Mouse (Mus musculus) heart, embryonic 14.5 days (tissue): ENCODE results near the gene Cmip. TPM values are rescaled to one million over a fixed set of nuclear protein-coding genes. Genes with fewer than 3 reads are reported as not detected.

Experiments used
- ATAC-seq: fragments of 200-750 bp; cut with Nextera tagmentation; 2 replicates; pipeline ENCODE4 v1.8.0; 2017; ENCODE audit warnings: low read depth, moderate TSS enrichment; ENCODE audit not compliant: insufficient number of reproducible peaks, insufficient read depth, low FRiP score
- H3K27ac ChIP-seq, 2 experiments: fragments of 200-500 bp in 1 of 2; fragments of 300-500 bp in 1 of 2; sonication (generic) in 1 of 2; replicated peaks in 1 of 2; 2 replicates each; pipeline ENCODE4 v1.5.1; 2012 to 2014; ENCODE audit warnings: low read depth in 2 of 2, low read length in 2 of 2, control low read depth in 1 of 2, mild to moderate bottlenecking in 1 of 2, mixed read lengths in 1 of 2; ENCODE audit not compliant: control insufficient read depth in 1 of 2, insufficient read depth in 1 of 2
- H3K27me3 ChIP-seq: fragments of 300-500 bp; sonication (generic); 2 replicates; pipeline ENCODE4 v1.6.1; 2014; ENCODE audit warnings: mild to moderate bottlenecking, low read length, control low read depth; ENCODE audit not compliant: control insufficient read depth, insufficient read depth
- H3K36me3 ChIP-seq: fragments of 300-500 bp; sonication (generic); 2 replicates; pipeline ENCODE4 v1.6.1; 2014; ENCODE audit warnings: mild to moderate bottlenecking, control low read depth, low read length, mixed read lengths; ENCODE audit not compliant: control insufficient read depth, insufficient read depth
- H3K4me1 ChIP-seq, 2 experiments: fragments of 200-500 bp in 1 of 2; fragments of 300-500 bp in 1 of 2; sonication (generic) in 1 of 2; 2 replicates each; pipeline ENCODE4 v1.6.1; 2012 to 2014; ENCODE audit warnings: low read length in 2 of 2, control low read depth in 1 of 2, mixed read lengths in 1 of 2; ENCODE audit not compliant: control insufficient read depth in 2 of 2, insufficient read depth in 2 of 2
- H3K4me2 ChIP-seq: fragments of 300-500 bp; sonication (generic); 2 replicates; pipeline ENCODE4 v1.6.1; 2014; ENCODE audit warnings: mild to moderate bottlenecking, low read length
- H3K4me3 ChIP-seq, 2 experiments: fragments of 200-500 bp in 1 of 2; fragments of 300-500 bp in 1 of 2; sonication (generic) in 1 of 2; 2 replicates each; pipeline ENCODE4 v1.5.1; 2012 to 2014; ENCODE audit warnings: low read length in 2 of 2, mild to moderate bottlenecking in 2 of 2, control low read depth in 1 of 2, low read depth in 1 of 2, moderate library complexity in 1 of 2; ENCODE audit not compliant: control insufficient read depth in 1 of 2, insufficient read depth in 1 of 2
- H3K9ac ChIP-seq: fragments of 300-500 bp; sonication (generic); 2 replicates; pipeline ENCODE4 v1.6.1; 2014; ENCODE audit warnings: mild to moderate bottlenecking, low read length
- H3K9me3 ChIP-seq: fragments of 300-500 bp; sonication (generic); 2 replicates; pipeline ENCODE4 v1.6.1; 2016; ENCODE audit warnings: low read length, control low read depth; ENCODE audit not compliant: control insufficient read depth
- WGBS: fragments of 180-500 bp; shearing (Covaris S2); extraction: QIAGEN DNeasy Blood & Tissue Kit; methylation state at CpG from one replicate; pipeline ENCODE4 v1.1.7; 2014; 5-methylcytosine and 5-hydroxymethylcytosine counted together
- polyA plus RNA-seq: library from polyadenylated mRNA; unstranded; fragments of >200 nt; fragmentation: Nextera tagmentation; extraction: Ambion mirVana; gene quantifications from 2 replicates; pipeline ENCODE4 v1.2.1, GENCODE M21; 2014

Cmip gene
- polyA plus RNA-seq, 1 experiment from 2014 or later, result 13.3 TPM

DNA sequence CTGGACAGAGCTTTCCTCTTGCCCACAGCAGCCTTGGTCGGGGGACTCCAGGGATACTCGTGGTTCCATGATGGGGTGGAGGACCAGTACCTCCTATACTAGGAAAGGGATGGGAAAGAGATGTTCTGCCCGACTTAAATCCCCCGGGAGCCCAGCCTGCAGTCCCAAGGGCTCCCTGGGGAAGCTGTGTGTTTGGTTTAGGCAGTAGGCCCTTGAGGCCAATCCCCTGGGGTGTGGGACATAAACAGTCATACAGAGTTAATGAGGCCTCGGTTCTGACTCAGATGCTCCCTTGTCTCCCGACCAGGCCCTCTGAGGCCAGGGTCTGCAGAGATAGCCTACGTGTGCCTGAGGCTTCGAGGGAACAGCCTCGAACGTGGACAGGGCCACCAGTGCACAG is 130.8 kb downstream of the Cmip start:
- no peak overlapping the region for H3K4me2 ChIP-seq
- no peak overlapping the region for H3K4me3 ChIP-seq
- H3K4me1 ChIP-seq, result peaks cover 17 to 18% of the 10 kb centered on the region in 2 experiments
- H3K27ac ChIP-seq, result 0 out of 4 replicates have a peak overlapping the region, but pooled peaks of 1 of the 2 experiments have one; percentile 51
- no peaks in the 10 kb centered on the region for H3K36me3 ChIP-seq
- 0 out of 2 replicates have a peak, but pooled peaks cover 3% of the 10 kb centered on the region for H3K9me3 ChIP-seq
- WGBS, result 61% methylated on average over 10 of the region's 10 CpGs
- ATAC-seq, result no peak
- H3K9ac ChIP-seq, result 0 out of 2 replicates have a peak overlapping the region, but pooled peaks have one; percentile 18
- no peaks in the 10 kb centered on the region for H3K27me3 ChIP-seq

DNA sequence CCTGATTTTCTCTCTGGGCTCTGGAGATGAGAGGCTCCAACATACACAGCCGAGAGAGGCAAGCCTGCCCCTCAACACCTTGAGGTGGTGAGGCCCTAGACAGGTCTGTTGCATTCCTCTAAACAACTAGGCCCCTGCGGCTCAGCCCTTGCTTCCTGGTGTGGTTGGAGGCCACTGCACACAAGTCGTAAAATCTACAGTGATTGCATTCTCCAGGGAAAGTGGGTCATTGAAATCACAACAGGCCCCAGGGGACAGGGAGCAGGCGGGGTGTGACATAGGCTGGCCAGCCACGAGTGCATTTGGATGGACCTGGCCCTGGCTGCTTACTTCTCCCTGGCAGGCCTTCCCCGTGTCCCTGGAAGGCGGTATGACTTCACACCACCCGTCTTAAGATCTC is 131.5 kb downstream of the Cmip start:
- ATAC-seq, result no peak
- Histone ChIP-seq H3K36me3 (no peaks in the 10 kb centered on the region), H3K4me2 (no peak overlapping the region), H3K9me3 (0 out of 2 replicates have a peak, but pooled peaks cover 3% of the 10 kb centered on the region), H3K27ac (peak overlapping the region in 1 of 2 experiments; percentile 51; a peak in 3 of 4 replicates), H3K27me3 (no peaks in the 10 kb centered on the region), H3K9ac (0 out of 2 replicates have a peak overlapping the region, but pooled peaks have one; percentile 18), H3K4me3 (no peak overlapping the region), H3K4me1 (peaks cover 17 to 18% of the 10 kb centered on the region in 2 experiments)
- WGBS, result 47% methylated on average over 8 of the region's 8 CpGs

DNA sequence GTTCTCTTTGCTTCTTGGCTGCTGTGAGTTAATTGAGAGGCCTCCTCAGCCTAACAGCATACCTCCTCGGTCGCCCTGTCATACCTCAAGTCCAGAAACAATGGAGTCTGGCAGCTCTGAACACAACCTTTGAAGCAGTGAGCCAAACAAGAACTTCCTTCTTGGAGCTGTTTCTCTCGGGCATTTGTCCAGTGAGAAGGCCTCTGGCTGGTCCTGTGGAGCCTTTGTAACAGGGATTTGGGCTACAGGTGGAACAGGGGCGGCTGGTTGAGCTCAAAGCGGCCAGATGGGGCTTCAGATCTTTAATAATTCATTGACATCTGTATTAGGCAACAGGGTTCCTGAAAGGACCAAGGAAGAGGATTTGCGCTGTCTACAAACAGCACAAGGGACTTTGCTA is 137.0 kb downstream of the Cmip start:
- Histone ChIP-seq H3K9me3 (no peaks in the 10 kb centered on the region), H3K9ac (no peak overlapping the region), H3K4me1 (no peaks in the 10 kb centered on the region; a peak in 1 of 4 replicates), H3K4me3 (no peak overlapping the region), H3K4me2 (no peak overlapping the region), H3K27me3 (no peaks in the 10 kb centered on the region), H3K36me3 (no peaks in the 10 kb centered on the region), H3K27ac (no peak overlapping the region)
- no peak for ATAC-seq
- WGBS, result 73% methylated on average over 6 of the region's 6 CpGs

DNA sequence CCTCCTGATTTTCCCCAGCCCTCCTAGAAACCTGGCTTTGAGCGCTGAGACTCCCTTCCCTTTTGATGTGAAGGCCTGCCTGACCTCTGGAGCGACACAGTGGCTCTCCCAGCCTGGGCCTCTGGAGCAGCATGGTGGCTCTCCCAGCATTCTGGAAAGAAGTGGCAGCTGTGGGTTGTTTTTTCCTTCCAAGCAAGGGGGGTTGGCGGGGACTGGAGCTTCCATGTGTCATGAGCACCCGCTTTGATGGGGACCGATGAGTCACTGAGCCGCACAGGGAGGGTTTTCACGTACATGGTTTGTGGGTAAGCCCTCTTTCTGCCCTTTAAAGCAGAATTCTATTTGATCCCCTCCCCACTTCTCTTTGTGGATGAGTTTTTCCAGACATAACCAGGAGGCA is 138.2 kb downstream of the Cmip start:
- Histone ChIP-seq H3K4me2 (no peak overlapping the region), H3K9me3 (no peaks in the 10 kb centered on the region), H3K4me1 (no peaks in the 10 kb centered on the region; a peak in 1 of 4 replicates), H3K27me3 (no peaks in the 10 kb centered on the region), H3K36me3 (no peaks in the 10 kb centered on the region), H3K27ac (no peak overlapping the region), H3K9ac (no peak overlapping the region), H3K4me3 (no peak overlapping the region)
- ATAC-seq, result no peak
- WGBS, result 77% methylated on average over 7 of the region's 7 CpGs

DNA sequence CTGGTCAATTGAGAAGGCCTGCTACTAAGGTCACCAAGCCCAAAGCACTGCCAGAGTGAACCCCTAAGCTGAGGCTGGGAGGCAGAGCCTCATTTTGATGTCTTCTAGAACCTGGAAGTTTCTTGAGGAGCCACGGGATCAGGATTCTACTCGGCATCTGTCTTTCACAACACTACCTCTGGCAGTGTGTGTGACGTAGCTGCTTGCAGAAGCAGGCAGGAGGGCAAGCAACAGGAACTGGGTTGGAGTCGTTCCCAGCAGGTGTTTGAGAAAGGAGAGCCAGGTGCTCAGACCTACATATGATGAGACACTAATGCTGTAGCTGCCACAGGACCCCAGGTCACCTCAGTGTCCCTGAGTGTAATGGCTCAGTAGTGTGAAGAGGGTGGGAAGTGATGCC is 140.0 kb downstream of the Cmip start:
- 92% methylated on average over 4 of the region's 4 CpGs for WGBS
- Histone ChIP-seq H3K27ac (no peak overlapping the region), H3K4me3 (no peak overlapping the region), H3K27me3 (no peaks in the 10 kb centered on the region), H3K9me3 (no peaks in the 10 kb centered on the region), H3K4me1 (no peaks in the 10 kb centered on the region; a peak in 1 of 4 replicates), H3K36me3 (no peaks in the 10 kb centered on the region), H3K4me2 (no peak overlapping the region), H3K9ac (no peak overlapping the region)
- no peak for ATAC-seq

DNA sequence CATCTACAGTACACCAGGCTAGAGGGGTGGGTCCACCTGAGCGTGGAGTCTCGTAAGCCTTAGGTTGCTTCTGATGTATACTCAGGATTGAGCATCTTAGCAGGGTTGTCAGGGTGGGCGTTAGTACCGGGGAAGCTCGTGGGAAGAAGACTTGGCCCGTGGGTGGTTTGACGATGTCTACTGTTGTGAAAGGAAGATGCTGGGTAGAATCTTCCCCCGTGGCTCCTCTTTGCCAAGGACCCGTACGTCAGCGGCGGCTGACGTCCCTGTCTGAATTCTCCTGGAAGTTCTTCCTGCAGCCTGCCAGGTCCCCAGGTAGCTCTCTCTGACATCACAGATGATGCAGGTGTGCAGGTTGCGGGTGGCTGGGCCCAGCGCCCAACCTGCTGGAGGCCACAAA is 140.9 kb downstream of the Cmip start:
- 93% methylated on average over 15 of the region's 15 CpGs for WGBS
- no peak overlapping the region for H3K9ac ChIP-seq
- H3K4me2 ChIP-seq, result no peak overlapping the region
- no peak overlapping the region for H3K4me3 ChIP-seq
- H3K9me3 ChIP-seq, result no peaks in the 10 kb centered on the region
- no peaks in the 10 kb centered on the region for H3K36me3 ChIP-seq
- H3K4me1 ChIP-seq, result no peaks in the 10 kb centered on the region; a peak in 1 of 4 replicates
- no peak overlapping the region for H3K27ac ChIP-seq
- ATAC-seq, result no peak
- no peaks in the 10 kb centered on the region for H3K27me3 ChIP-seq

DNA sequence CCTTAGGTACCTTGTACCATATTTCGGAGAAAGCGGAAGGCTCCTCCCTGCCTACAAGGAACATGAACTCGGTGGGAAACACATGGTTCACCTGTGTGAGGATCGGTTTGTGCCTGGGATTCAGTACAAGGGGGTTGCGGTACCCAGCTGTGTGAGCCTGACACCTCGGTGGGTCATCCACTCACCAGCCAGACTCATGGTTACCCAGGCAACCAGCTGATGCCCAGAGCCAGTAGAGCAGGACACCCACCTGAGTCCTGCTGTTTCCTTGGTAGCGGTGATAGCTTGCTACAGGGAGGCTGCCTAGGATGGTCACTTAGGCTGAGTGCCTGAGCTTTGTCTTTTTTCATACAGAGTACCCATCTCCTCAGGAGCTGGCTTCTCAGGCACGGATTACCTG is 142.4 kb downstream of the Cmip start:
- Histone ChIP-seq H3K27ac (no peak overlapping the region), H3K4me3 (no peak overlapping the region), H3K4me2 (no peak overlapping the region), H3K36me3 (no peaks in the 10 kb centered on the region), H3K4me1 (peaks cover 9 to 14% of the 10 kb centered on the region in 2 experiments), H3K9me3 (no peaks in the 10 kb centered on the region), H3K9ac (no peak overlapping the region), H3K27me3 (no peaks in the 10 kb centered on the region)
- WGBS, result 88% methylated on average over 8 of the region's 8 CpGs
- no peak for ATAC-seq

DNA sequence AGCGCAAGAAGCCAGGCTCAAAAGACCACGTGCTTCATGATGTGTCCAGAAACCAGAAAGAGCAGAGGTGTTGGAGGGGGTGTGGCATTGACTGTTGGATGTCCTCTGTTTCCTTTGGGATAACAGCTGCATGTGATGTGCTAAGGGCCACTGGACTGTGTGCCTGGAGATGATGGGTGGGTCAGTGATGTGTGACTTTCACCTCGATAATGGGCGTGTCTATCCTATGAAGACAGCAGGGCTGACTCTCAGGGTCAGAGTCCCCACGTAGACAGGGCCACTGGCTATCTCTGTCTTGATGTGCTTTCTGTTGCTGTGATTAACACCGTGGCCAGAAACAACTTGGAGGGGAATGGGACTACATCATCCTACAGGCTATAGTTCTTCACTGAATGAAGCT is 144.0 kb downstream of the Cmip start:
- H3K27me3 ChIP-seq, result no peaks in the 10 kb centered on the region
- no peak overlapping the region for H3K4me2 ChIP-seq
- no peaks in the 10 kb centered on the region for H3K36me3 ChIP-seq
- WGBS, result 85% methylated on average over 6 of the region's 6 CpGs
- no peaks in the 10 kb centered on the region for H3K9me3 ChIP-seq
- no peak overlapping the region for H3K4me3 ChIP-seq
- no peak overlapping the region for H3K27ac ChIP-seq
- no peak for ATAC-seq
- H3K9ac ChIP-seq, result no peak overlapping the region
- H3K4me1 ChIP-seq, result peaks cover 9 to 17% of the 10 kb centered on the region in 2 experiments
